Mouse (Mus musculus): Measurements from ENCODE around the gene Shroom3.

The Shroom3 gene

GRCm38 (mm10) chr5:93002615-93003014 is 319.4 kb downstream of the Shroom3 start:
- DNase-seq (ENCODE audit: low read depth, low spot score), result no peak

- DNase-seq (ENCODE audit: low read depth, low spot score), result peak; percentile 37
These were observed 322.1 kb downstream of the Shroom3 start for GRCm38 (mm10) chr5:93005229-93005814.

GRCm38 (mm10) chr5:93005815-93006341 is 322.6 kb downstream of the Shroom3 start:
- DNase-seq (ENCODE audit: low read depth, low spot score), result no peak

GRCm38 (mm10) chr5:93008256-93008655 is 325.0 kb downstream of the Shroom3 start:
- DNase-seq (ENCODE audit: low read depth, low spot score), result no peak

All from skeletal muscle tissue, adult 2 months (tissue).